Mouse (Mus musculus): ENCODE data around the gene Defa23. TPM values are rescaled to one million over a fixed set of nuclear protein-coding genes. Genes with fewer than 3 reads are reported as not detected.
"Not testable (repeated sequence)": the region's sequence is repeated elsewhere in the genome, so short reads cannot be mapped to it uniquely, and the experiment has no call there.

Gene Defa23
- not detected for total RNA-seq (2021)
- long read RNA-seq, experiment 1: 0 reads
- long read RNA-seq, experiment 2: 0 reads

- not testable (repeated sequence) for DNase-seq (ENCODE audit: low spot score)
Observed at GRCm38 (mm10) chr8:21054747-21055146, at the start of gene Defa23. TSS of gene Defa23 (plus strand) at chr8:21055047.

- no peak for DNase-seq (ENCODE audit: low spot score)
Observed at GRCm38 (mm10) chr8:21006801-21007200, 48.0 kb upstream of the Defa23 start.

GRCm38 (mm10) chr8:21008578-21008977 lies 46.3 kb upstream of the Defa23 start:
- not testable (repeated sequence) for DNase-seq (ENCODE audit: low spot score)

- not testable (repeated sequence) for DNase-seq (ENCODE audit: low spot score)
Observed at GRCm38 (mm10) chr8:21010548-21010947, 44.3 kb upstream of the Defa23 start.

- DNase-seq (ENCODE audit: low spot score): not testable (repeated sequence)
Observed at GRCm38 (mm10) chr8:21025245-21025644, 29.6 kb upstream of the Defa23 start, which contains the start of gene Defa21. TSS of gene Defa21 (plus strand) at chr8:21025545.

GRCm38 (mm10) chr8:21064738-21065137 lies 9.9 kb downstream of the Defa23 start, which contains the start of gene Defa35:
TSS of gene Defa35 (plus strand) at chr8:21065038.
- not testable (repeated sequence) for DNase-seq (ENCODE audit: low spot score)

GRCm38 (mm10) chr8:21084142-21084541 lies 29.3 kb downstream of the Defa23 start, which contains the start of gene Defa25:
TSS of gene Defa25 (plus strand) at chr8:21084442.
- DNase-seq (ENCODE audit: low spot score): not testable (repeated sequence)

- no peak for DNase-seq (ENCODE audit: low spot score)
Observed at GRCm38 (mm10) chr8:21093106-21093505, 38.3 kb downstream of the Defa23 start.

- not testable (repeated sequence) for DNase-seq (ENCODE audit: low spot score)
Observed at GRCm38 (mm10) chr8:21095950-21096349, 41.1 kb downstream of the Defa23 start, which contains the start of gene Gm14851. TSS of gene Gm14851 (minus strand) at chr8:21096050.

Other genes with a start within 250 kb of the Defa23 start
- not detected for gene Defb33, start 162.4 kb upstream of the Defa23 start, total RNA-seq (2021)
- gene Gm15056, start 152.4 kb upstream of the Defa23 start, total RNA-seq (2021): not detected
- not detected for gene Gm6040, start 133.0 kb upstream of the Defa23 start, total RNA-seq (2021)
- gene AY761185, start 110.3 kb upstream of the Defa23 start, total RNA-seq (2021): not detected
- gene Defa21, start 29.5 kb upstream of the Defa23 start, total RNA-seq (2021): not detected
- not detected for gene Defa35, start 10.0 kb downstream of the Defa23 start, total RNA-seq (2021)
- not detected for gene Defa25, start 29.4 kb downstream of the Defa23 start, total RNA-seq (2021)
- gene Gm14851, start 41.0 kb downstream of the Defa23 start, total RNA-seq (2021): not detected
- not detected for gene Defa30, start 79.6 kb downstream of the Defa23 start, total RNA-seq (2021)
- not detected for gene Defa22, start 107.2 kb downstream of the Defa23 start, total RNA-seq (2021)
- not detected for gene Defa31, start 136.6 kb downstream of the Defa23 start, total RNA-seq (2021)
- not detected for gene Gm15293, start 146.5 kb downstream of the Defa23 start, total RNA-seq (2021)
- gene Gm15292, start 194.7 kb downstream of the Defa23 start, total RNA-seq (2021): not detected